Mouse (Mus musculus): ENCODE results near the gene Sorbs1.

DNA sequence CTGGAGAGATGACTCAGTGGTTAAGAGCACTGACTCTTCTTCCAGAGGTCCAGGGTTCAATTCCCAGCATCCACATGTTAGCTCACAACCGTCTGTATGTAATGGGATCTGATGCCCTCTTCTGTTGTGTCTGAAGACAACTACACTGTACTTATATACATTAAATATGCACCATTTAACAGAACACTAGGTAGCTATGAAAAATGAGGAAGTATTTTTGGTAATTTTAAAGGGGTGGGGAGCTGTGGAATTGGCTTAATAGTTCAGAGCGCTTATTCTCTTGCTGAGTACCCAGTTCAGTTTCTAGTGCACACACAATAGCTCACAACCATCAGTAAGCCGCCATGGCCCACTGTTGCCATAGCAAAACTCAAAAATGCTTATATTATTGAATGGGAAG is 2.0 kb upstream of the Sorbs1 start:
- TF ChIP-seq CTCF (IDR thresholded peaks at IDR 0.05; ENCODE audit: low read depth, low read length) (no peak), POLR2A (IDR thresholded peaks at IDR 0.05; ENCODE audit: borderline replicate concordance, low read depth, low read length) (no peak)

Measured in bone marrow macrophage, adult 2 months (primary cell).